Mouse (Mus musculus) heart, embryonic 10.5 days (tissue): ENCODE measurements around the gene Asb16. TPM values are rescaled to one million over a fixed set of nuclear protein-coding genes. Genes with fewer than 3 reads are reported as not detected.
"Not testable (repeated sequence)": the region's sequence is repeated elsewhere in the genome, so short reads cannot be mapped to it uniquely, and the experiment has no call there.

Experiments
- DNase-seq: peaks from one replicate; pipeline ENCODE4 v3.0.0-alpha.2; 2017; ENCODE audit warnings: low spot score
- H3K27ac ChIP-seq: fragments of 300-500 bp; sonication (generic); 2 replicates; pipeline ENCODE4 v1.5.1; 2016; ENCODE audit warnings: mild to moderate bottlenecking
- H3K27me3 ChIP-seq: fragments of 300-500 bp; sonication (generic); 2 replicates; pipeline ENCODE4 v1.6.1; 2016; ENCODE audit warnings: mild to moderate bottlenecking; ENCODE audit not compliant: poor library complexity, insufficient read depth, severe bottlenecking
- H3K36me3 ChIP-seq: fragments of 300-500 bp; sonication (generic); 2 replicates; pipeline ENCODE4 v1.6.1; 2016; ENCODE audit warnings: mild to moderate bottlenecking, moderate library complexity
- H3K4me1 ChIP-seq: fragments of 300-500 bp; sonication (generic); 2 replicates; pipeline ENCODE4 v1.6.1; 2016; ENCODE audit warnings: mild to moderate bottlenecking
- H3K4me3 ChIP-seq: fragments of 300-500 bp; sonication (generic); 2 replicates; pipeline ENCODE4 v1.5.1; 2016; ENCODE audit warnings: mild to moderate bottlenecking, moderate library complexity
- H3K9me3 ChIP-seq: fragments of 300-500 bp; sonication (generic); 2 replicates; pipeline ENCODE4 v1.6.1; 2016; ENCODE audit warnings: mild to moderate bottlenecking, moderate library complexity
- WGBS: fragments of 180-500 bp; shearing (Covaris S2); methylation state at CpG from one replicate; pipeline ENCODE4 v1.1.7; 2016; 5-methylcytosine and 5-hydroxymethylcytosine counted together
- polyA plus RNA-seq: library from polyadenylated mRNA; unstranded; fragments of >200 nt; fragmentation: Nextera tagmentation; extraction: Ambion mirVana; gene quantifications from 2 replicates; pipeline ENCODE4 v1.2.1, GENCODE M21; 2016

The Asb16 gene
- polyA plus RNA-seq, 1 experiment from 2014 or later = 0.08 TPM

DNA sequence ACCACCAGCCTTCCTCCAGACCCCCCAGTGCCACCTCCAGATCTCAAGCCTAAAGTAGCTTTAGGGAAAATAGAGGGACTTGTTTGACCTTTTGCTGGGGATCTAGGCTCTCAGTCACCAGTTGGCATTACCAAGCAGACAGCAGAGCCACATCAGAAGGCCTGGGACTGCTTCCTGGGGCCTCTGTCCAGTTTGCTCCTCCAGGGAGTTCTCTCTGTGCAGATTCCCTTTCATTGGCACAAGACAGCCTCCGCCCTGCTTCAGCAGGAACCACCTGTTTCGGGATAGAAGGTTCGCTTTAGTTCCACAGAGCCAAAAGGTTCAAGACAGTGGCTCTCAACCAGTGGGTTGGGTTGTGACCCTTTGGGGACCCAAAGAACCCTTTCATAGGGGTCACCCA, 11.1 kb downstream of the Asb16 start:
- no peak overlapping the region for H3K4me3 ChIP-seq
- peaks cover 21% of the 10 kb centered on the region for H3K27me3 ChIP-seq
- H3K27ac ChIP-seq = no peak overlapping the region
- no peaks in the 10 kb centered on the region for H3K36me3 ChIP-seq
- DNase-seq = no peak
- peaks cover 12% of the 10 kb centered on the region for H3K4me1 ChIP-seq
- no peaks in the 10 kb centered on the region for H3K9me3 ChIP-seq
- 88% methylated on average over 3 of the region's 3 CpGs for WGBS

- H3K4me3 ChIP-seq, H3K36me3 ChIP-seq, DNase-seq, H3K9me3 ChIP-seq, H3K27ac ChIP-seq: not testable (repeated sequence)
- WGBS = 73% methylated on average over 6 of the region's 6 CpGs
- peaks cover 12% of the 10 kb centered on the region for H3K4me1 ChIP-seq
- H3K27me3 ChIP-seq = peaks cover 18% of the 10 kb centered on the region
These were observed 11.7 kb downstream of the Asb16 start for GRCm38 (mm10) chr11:102280267-102280666.

GRCm38 (mm10) chr11:102283922-102284321, 15.4 kb downstream of the Asb16 start:
- Histone ChIP-seq H3K4me1 (peaks cover 18% of the 10 kb centered on the region), H3K9me3 (no peaks in the 10 kb centered on the region), H3K4me3 (peak overlapping the region; percentile 76), H3K36me3 (peaks cover 18% of the 10 kb centered on the region), H3K27me3 (no peaks in the 10 kb centered on the region), H3K27ac (no peak overlapping the region)
- DNase-seq = no peak
- WGBS = 80% methylated on average over 6 of the region's 6 CpGs

- peak; percentile 99 for DNase-seq
- peak within 1 kb of the TSS; percentile 90 for H3K27ac ChIP-seq
- H3K27me3 ChIP-seq = no peaks in the 10 kb centered on the region
- H3K4me1 ChIP-seq = peaks cover 18% of the 10 kb centered on the region
- peaks cover 25% of the 10 kb centered on the region for H3K36me3 ChIP-seq
- H3K4me3 ChIP-seq = peak within 1 kb of the TSS; percentile 76
- under 1% methylated on average over 32 of the region's 32 CpGs for WGBS
- no peaks in the 10 kb centered on the region for H3K9me3 ChIP-seq
These were observed 16.1 kb downstream of the Asb16 start, which contains the start of gene Tmub2 for GRCm38 (mm10) chr11:102284501-102285094. Tmub2 (plus strand) TSS chr11:102284931.

DNA sequence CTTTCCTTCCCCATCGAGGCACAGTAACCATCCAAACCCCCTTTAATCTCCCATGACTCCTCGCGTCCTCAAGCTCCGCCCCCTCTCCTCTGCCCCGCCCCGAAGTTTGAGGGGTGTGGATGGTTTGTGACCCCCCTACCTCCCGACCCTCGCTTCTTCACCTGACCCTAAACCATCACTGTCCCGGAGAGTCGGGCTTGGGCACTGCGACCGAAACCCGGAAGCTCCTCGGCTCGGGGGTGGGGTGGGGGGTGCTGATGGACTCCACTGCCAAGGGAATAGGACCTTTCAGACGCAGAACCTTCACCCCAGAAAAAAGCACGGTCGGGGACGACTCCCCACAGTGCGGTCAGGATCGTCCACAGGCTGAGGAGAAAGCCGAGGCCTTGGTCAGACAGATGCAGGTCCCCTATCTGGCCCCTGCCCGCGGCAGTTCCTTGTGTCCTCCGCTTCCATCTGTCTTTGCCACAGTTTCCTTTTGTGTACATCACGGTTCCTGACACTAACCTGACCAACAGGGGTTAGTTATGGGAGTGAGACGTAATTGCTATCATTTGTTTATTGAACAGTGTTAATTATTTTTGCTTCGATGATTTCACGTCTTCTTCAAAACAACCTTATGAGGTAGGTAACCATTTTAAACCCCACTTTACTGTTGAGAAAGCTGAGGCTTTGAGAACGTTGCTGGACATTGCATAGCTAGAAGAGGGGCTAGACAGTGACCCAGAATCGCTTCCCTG, 16.7 kb downstream of the Asb16 start:
- H3K4me3 ChIP-seq = peak overlapping the region; percentile 76
- no peaks in the 10 kb centered on the region for H3K9me3 ChIP-seq
- peaks cover 18% of the 10 kb centered on the region for H3K4me1 ChIP-seq
- 5% methylated on average over 31 of the region's 31 CpGs for WGBS
- H3K36me3 ChIP-seq = peaks cover 28% of the 10 kb centered on the region
- no peaks in the 10 kb centered on the region for H3K27me3 ChIP-seq
- no peak for DNase-seq
- H3K27ac ChIP-seq = peak overlapping the region; percentile 90

GRCm38 (mm10) chr11:102287485-102287884, 18.9 kb downstream of the Asb16 start:
- H3K9me3 ChIP-seq = no peaks in the 10 kb centered on the region
- no peaks in the 10 kb centered on the region for H3K27me3 ChIP-seq
- peak overlapping the region; percentile 0; the same call in 1 of the 2 replicates for H3K4me3 ChIP-seq
- no peak for DNase-seq
- H3K36me3 ChIP-seq = peaks cover 50% of the 10 kb centered on the region
- 90% methylated on average over 8 of the region's 8 CpGs for WGBS
- no peak overlapping the region; the same call in 1 of the 2 replicates for H3K27ac ChIP-seq
- H3K4me1 ChIP-seq = peaks cover 25% of the 10 kb centered on the region

GRCm38 (mm10) chr11:102288027-102288804, 19.7 kb downstream of the Asb16 start:
- 80% methylated on average over 8 of the region's 8 CpGs for WGBS
- no peaks in the 10 kb centered on the region for H3K9me3 ChIP-seq
- no peak for DNase-seq
- no peak overlapping the region for H3K4me3 ChIP-seq
- H3K36me3 ChIP-seq = peaks cover 57% of the 10 kb centered on the region
- peaks cover 25% of the 10 kb centered on the region for H3K4me1 ChIP-seq
- no peaks in the 10 kb centered on the region for H3K27me3 ChIP-seq
- no peak overlapping the region for H3K27ac ChIP-seq

GRCm38 (mm10) chr11:102288913-102289312, 20.4 kb downstream of the Asb16 start:
- H3K27ac ChIP-seq = no peak overlapping the region
- no peak overlapping the region for H3K4me3 ChIP-seq
- H3K4me1 ChIP-seq = peaks cover 25% of the 10 kb centered on the region
- no peak for DNase-seq
- no peaks in the 10 kb centered on the region for H3K27me3 ChIP-seq
- H3K9me3 ChIP-seq = no peaks in the 10 kb centered on the region
- peaks cover 64% of the 10 kb centered on the region for H3K36me3 ChIP-seq
- WGBS = 82% methylated on average over 2 of the region's 2 CpGs

- DNase-seq = no peak
- Histone ChIP-seq H3K9me3 (no peaks in the 10 kb centered on the region), H3K27me3 (no peaks in the 10 kb centered on the region), H3K36me3 (peaks cover 71% of the 10 kb centered on the region), H3K4me1 (peaks cover 29% of the 10 kb centered on the region), H3K27ac (no peak overlapping the region), H3K4me3 (no peak overlapping the region)
- 65% methylated on average over 6 of the region's 6 CpGs for WGBS
These were observed 21.1 kb downstream of the Asb16 start for GRCm38 (mm10) chr11:102289511-102290100.

GRCm38 (mm10) chr11:102290141-102290540, 21.6 kb downstream of the Asb16 start:
- peaks cover 34% of the 10 kb centered on the region for H3K4me1 ChIP-seq
- no peaks in the 10 kb centered on the region for H3K9me3 ChIP-seq
- no peak overlapping the region for H3K27ac ChIP-seq
- 80% methylated on average over 4 of the region's 4 CpGs for WGBS
- H3K27me3 ChIP-seq = no peaks in the 10 kb centered on the region
- H3K36me3 ChIP-seq = peaks cover 74% of the 10 kb centered on the region
- no peak for DNase-seq
- no peak overlapping the region for H3K4me3 ChIP-seq

GRCm38 (mm10) chr11:102291051-102291535, 22.6 kb downstream of the Asb16 start:
- no peak for DNase-seq
- Histone ChIP-seq H3K9me3 (no peaks in the 10 kb centered on the region), H3K27ac (no peak overlapping the region), H3K36me3 (peaks cover 74% of the 10 kb centered on the region), H3K4me3 (no peak overlapping the region), H3K27me3 (no peaks in the 10 kb centered on the region), H3K4me1 (peaks cover 33% of the 10 kb centered on the region)
- WGBS = 84% methylated on average over 11 of the region's 11 CpGs

DNA sequence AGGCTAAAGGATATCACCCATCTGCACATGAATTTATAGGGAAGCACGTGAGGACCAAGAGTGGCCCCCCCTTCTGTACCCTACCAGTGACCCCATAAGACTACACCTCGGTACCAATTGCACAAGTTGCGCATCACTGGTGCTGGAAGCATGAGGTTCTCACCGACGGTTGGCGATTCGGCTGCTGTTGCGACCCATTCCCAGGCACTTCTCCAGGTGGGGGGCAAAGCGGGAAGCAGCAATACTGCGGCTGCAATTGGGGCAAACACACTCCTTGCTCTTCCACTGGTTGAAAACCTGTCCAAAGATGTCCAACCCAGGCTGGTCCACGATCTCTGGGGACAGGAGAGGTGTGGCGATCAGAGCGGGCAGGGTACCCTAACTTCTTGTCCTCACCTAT, 25.4 kb downstream of the Asb16 start:
- peaks cover 30% of the 10 kb centered on the region for H3K4me1 ChIP-seq
- peaks cover 55% of the 10 kb centered on the region for H3K36me3 ChIP-seq
- 94% methylated on average over 13 of the region's 13 CpGs for WGBS
- no peak overlapping the region for H3K4me3 ChIP-seq
- H3K27ac ChIP-seq = no peak overlapping the region
- H3K9me3 ChIP-seq = no peaks in the 10 kb centered on the region
- H3K27me3 ChIP-seq = no peaks in the 10 kb centered on the region
- DNase-seq = no peak
